Mouse (Mus musculus): Measurements from ENCODE around the gene Polr2l.

DNA sequence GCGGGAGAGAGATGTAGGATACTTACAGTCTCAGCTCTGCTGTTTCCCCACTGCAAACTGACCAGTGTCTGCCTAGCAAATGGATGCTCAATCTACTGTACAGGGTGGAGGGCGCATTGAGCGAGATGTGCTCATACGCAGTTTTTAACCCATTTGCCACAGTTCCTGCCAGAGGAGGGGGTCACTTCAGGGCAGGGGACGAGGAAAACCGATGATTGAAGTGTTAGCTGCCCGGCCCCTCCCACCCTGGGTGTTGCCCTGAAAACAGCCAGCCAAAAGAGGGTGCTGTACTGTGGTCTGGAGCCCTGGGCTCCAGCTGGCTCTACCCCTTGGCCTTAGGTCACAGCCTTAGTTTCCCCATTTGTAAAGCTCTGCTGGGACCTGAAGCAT is 2.0 kb upstream of the Polr2l start:
- no peak for TF ChIP-seq CTCF (IDR thresholded peaks at IDR 0.05; ENCODE audit: low read depth)
- TF ChIP-seq EP300 (IDR thresholded peaks at IDR 0.05; ENCODE audit: low read depth), result no peak
